31 mouse cellular contexts compared by ENCODE assay signal in genomic region chr11:16366852-16367587, GRCm38 (mm10).
DNase-seq lines count a peak whose midpoint lies in the region; ATAC-seq and TF ChIP-seq lines count a peak whose summit lies in the region.
"Had no signal": no experiment of that assay in that cellular context is flagged by ENCODE, and none has a peak within 500 bp of the region (broad histone marks: within the 10 kb centered on the region; RNA-seq: fewer than 3 reads in every experiment).

No protein-coding gene starts in this region.

- no peaks in the 10 kb centered on the region for H3K9me3 ChIP-seq in limb, embryonic 14.5 days (ENCODE audit: control insufficient read depth, low read length)
- no peaks in the 10 kb centered on the region for H3K9me3 ChIP-seq in limb, embryonic 10.5 days (replicated peaks)
- H3K9me3 ChIP-seq in forebrain, embryonic 16.5 days (ENCODE audit: control insufficient read depth, low read length): no peaks in the 10 kb centered on the region
- H3K9me3 ChIP-seq: embryonic facial prominence, embryonic 13.5 days; hindbrain, embryonic 12.5 days; liver, embryonic 15.5 days; midbrain, embryonic 12.5 days; neural tube, embryonic 13.5 days had no signal

- ATAC-seq in limb, embryonic 14.5 days (ENCODE audit: low FRiP score, low read depth): no peak
- ATAC-seq in forebrain, embryonic 16.5 days: peak; percentile 72
- ATAC-seq: activated CD4-positive, CD25-positive, alpha-beta regulatory T cell, adult 4 months; hindbrain, postnatal 0 days; intestine, embryonic 16.5 days had no signal

- 77% methylated on average over 8 of the region's 8 CpGs for WGBS in limb, embryonic 14.5 days
- WGBS in limb, embryonic 10.5 days: 85% methylated on average over 8 of the region's 8 CpGs
- WGBS in forebrain, embryonic 16.5 days: 58% methylated on average over 8 of the region's 8 CpGs

- no peak overlapping the region for H3K9ac ChIP-seq in limb, embryonic 14.5 days (ENCODE audit: low read depth, low read length, severe bottlenecking)
- H3K9ac ChIP-seq in forebrain, embryonic 16.5 days (replicated peaks; ENCODE audit: low read depth, low read length): no peak overlapping the region
- H3K9ac ChIP-seq: embryonic facial prominence, embryonic 13.5 days; hindbrain, embryonic 12.5 days; liver, embryonic 15.5 days; lung, embryonic 14.5 days; midbrain, embryonic 12.5 days; neural tube, embryonic 13.5 days had no signal

- H3K27ac ChIP-seq in limb, embryonic 14.5 days (replicated peaks; ENCODE audit: low read depth, low read length): no peak overlapping the region
- no peak overlapping the region for H3K27ac ChIP-seq in limb, embryonic 10.5 days
- no peak overlapping the region for H3K27ac ChIP-seq in forebrain, embryonic 16.5 days (ENCODE audit: low read length)
- H3K27ac ChIP-seq: embryonic facial prominence, embryonic 13.5 days; hindbrain, embryonic 12.5 days; hindbrain, postnatal 0 days; liver, embryonic 15.5 days; midbrain, embryonic 12.5 days; neural tube, embryonic 13.5 days had no signal

- TF ChIP-seq POLR2A in limb, embryonic 14.5 days (IDR thresholded peaks at IDR 0.05; ENCODE audit: borderline replicate concordance, extremely low read depth, insufficient read depth, insufficient read length): no peak

- peak; percentile 1 for DNase-seq in limb, embryonic 14.5 days (ENCODE audit: low spot score)
- DNase-seq in limb, embryonic 10.5 days (ENCODE audit: low spot score): no peak
- peak; percentile 13 for DNase-seq in brain, adult 2 months (ENCODE audit: low read depth, low spot score)
- peak; percentile 18 for DNase-seq in retina, postnatal 1 day
- DNase-seq in kidney, adult 8-10 months: no peak
- DNase-seq: adrenal gland, adult 2 months; adrenal gland, postnatal 36 days; B cell, adult 2 months; cerebellum, adult 9-10 months; cerebellum, postnatal 36 days; gastrocnemius, postnatal 25 days; heart, adult 18-20 months; heart, postnatal 36 days; kidney, adult 9 months; kidney, postnatal 10 days; layer of hippocampus, adult 9-11 months; lung, embryonic 14.5 days; lung, postnatal 14 days; right cerebral cortex, postnatal 14 days; thymus, postnatal 4 days had no signal

- no peaks in the 10 kb centered on the region for H3K27me3 ChIP-seq in limb, embryonic 14.5 days (ENCODE audit: control insufficient read depth, insufficient read depth, low read length)
- H3K27me3 ChIP-seq in limb, embryonic 10.5 days (ENCODE audit: low read depth, poor library complexity, severe bottlenecking): no peaks in the 10 kb centered on the region
- no peaks in the 10 kb centered on the region for H3K27me3 ChIP-seq in forebrain, embryonic 16.5 days (replicated peaks; ENCODE audit: control insufficient read depth, insufficient read depth, low read length)
- H3K27me3 ChIP-seq: embryonic facial prominence, embryonic 13.5 days; hindbrain, embryonic 12.5 days; liver, embryonic 15.5 days; midbrain, embryonic 12.5 days; neural tube, embryonic 13.5 days had no signal

- no peaks in the 10 kb centered on the region for H3K4me1 ChIP-seq in limb, embryonic 14.5 days (ENCODE audit: control insufficient read depth, insufficient read depth, low read length)
- H3K4me1 ChIP-seq in limb, embryonic 10.5 days: no peaks in the 10 kb centered on the region
- no peaks in the 10 kb centered on the region for H3K4me1 ChIP-seq in forebrain, embryonic 16.5 days (replicated peaks; ENCODE audit: control insufficient read depth, insufficient read depth, low read length)
- H3K4me1 ChIP-seq: embryonic facial prominence, embryonic 13.5 days; hindbrain, embryonic 12.5 days; liver, embryonic 15.5 days; midbrain, embryonic 12.5 days; neural tube, embryonic 13.5 days had no signal

- H3K36me3 ChIP-seq in limb, embryonic 14.5 days (ENCODE audit: control insufficient read depth, insufficient read depth, low read length): no peaks in the 10 kb centered on the region
- no peaks in the 10 kb centered on the region for H3K36me3 ChIP-seq in limb, embryonic 10.5 days
- no peaks in the 10 kb centered on the region for H3K36me3 ChIP-seq in forebrain, embryonic 16.5 days (ENCODE audit: control insufficient read depth, insufficient read depth)
- H3K36me3 ChIP-seq: embryonic facial prominence, embryonic 13.5 days; hindbrain, embryonic 12.5 days; liver, embryonic 15.5 days; midbrain, embryonic 12.5 days; neural tube, embryonic 13.5 days had no signal

- no peak overlapping the region for H3K4me3 ChIP-seq in limb, embryonic 14.5 days (replicated peaks; ENCODE audit: low read length)
- H3K4me3 ChIP-seq in limb, embryonic 10.5 days: no peak overlapping the region
- no peak overlapping the region for H3K4me3 ChIP-seq in forebrain, embryonic 16.5 days (replicated peaks; ENCODE audit: low read length)
- H3K4me3 ChIP-seq: embryonic facial prominence, embryonic 13.5 days; hindbrain, embryonic 12.5 days; liver, embryonic 15.5 days; midbrain, embryonic 12.5 days; myocyte; neural tube, embryonic 13.5 days had no signal

- H3K4me2 ChIP-seq in limb, embryonic 14.5 days (replicated peaks; ENCODE audit: low read depth, low read length, severe bottlenecking): no peak overlapping the region
- H3K4me2 ChIP-seq in forebrain, embryonic 16.5 days (ENCODE audit: low read length): no peak overlapping the region
- H3K4me2 ChIP-seq: embryonic facial prominence, embryonic 13.5 days; heart, embryonic 11.5 days; hindbrain, embryonic 12.5 days; liver, embryonic 15.5 days; lung, embryonic 14.5 days; midbrain, embryonic 12.5 days; neural tube, embryonic 13.5 days had no signal

Comparison
In these comparisons a context has a peak if more than half of its experiments do, and no peak if none do; other contexts are left out.
1. DNase-seq: peak in limb, embryonic 14.5 days (single experiment), brain, adult 2 months (single experiment) and retina, postnatal 1 day (single experiment); none in limb, embryonic 10.5 days (single experiment) and kidney, adult 8-10 months (0 of 2).